Mouse (Mus musculus) heart, adult 11 months (tissue): ENCODE measurements around the gene Cops8.

Experiments
- DNase-seq: peaks from one replicate; pipeline ENCODE4 v3.0.0; 2022

Cops8 gene

DNA sequence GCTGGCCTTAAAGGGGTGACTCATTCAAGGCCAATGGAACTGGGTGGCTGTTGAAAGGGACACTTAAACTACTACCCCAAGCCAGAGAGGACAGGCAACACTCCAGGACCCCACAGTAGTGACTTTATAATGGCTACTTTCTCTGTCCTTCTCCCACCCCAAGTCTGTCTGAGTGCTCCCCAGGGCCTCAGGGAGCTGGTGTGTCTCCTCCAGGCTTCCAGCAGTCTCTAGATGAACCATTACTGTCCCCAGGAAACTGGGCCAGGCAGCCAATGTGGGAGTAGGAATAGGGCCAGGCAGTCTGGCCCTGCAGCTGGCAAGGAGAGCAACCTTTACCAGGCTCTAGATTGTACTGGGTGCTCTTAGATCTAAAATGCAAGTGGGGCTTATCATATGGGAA lies 49.0 kb downstream of the Cops8 start:
- DNase-seq: peak; percentile 94

DNA sequence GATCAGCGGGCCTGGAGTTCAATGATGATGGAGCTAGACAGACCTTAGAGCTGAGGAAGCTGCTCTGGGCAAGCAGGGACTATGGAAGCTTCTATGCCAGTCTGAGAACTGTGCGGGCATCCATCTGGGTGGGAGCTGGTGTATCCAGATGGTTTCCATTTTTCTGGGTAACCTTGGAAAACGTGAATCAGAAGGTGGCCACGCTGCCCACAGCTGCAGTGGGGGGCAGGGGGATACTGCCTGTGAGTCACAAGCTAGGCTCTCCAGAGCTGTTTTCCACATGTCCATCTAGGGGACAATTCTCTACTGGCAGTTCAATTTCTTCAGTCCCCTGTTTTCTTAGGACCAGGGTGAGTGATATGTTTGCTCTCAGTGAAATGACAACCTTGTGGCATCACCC lies 49.8 kb downstream of the Cops8 start:
- DNase-seq: peak; percentile 90

DNA sequence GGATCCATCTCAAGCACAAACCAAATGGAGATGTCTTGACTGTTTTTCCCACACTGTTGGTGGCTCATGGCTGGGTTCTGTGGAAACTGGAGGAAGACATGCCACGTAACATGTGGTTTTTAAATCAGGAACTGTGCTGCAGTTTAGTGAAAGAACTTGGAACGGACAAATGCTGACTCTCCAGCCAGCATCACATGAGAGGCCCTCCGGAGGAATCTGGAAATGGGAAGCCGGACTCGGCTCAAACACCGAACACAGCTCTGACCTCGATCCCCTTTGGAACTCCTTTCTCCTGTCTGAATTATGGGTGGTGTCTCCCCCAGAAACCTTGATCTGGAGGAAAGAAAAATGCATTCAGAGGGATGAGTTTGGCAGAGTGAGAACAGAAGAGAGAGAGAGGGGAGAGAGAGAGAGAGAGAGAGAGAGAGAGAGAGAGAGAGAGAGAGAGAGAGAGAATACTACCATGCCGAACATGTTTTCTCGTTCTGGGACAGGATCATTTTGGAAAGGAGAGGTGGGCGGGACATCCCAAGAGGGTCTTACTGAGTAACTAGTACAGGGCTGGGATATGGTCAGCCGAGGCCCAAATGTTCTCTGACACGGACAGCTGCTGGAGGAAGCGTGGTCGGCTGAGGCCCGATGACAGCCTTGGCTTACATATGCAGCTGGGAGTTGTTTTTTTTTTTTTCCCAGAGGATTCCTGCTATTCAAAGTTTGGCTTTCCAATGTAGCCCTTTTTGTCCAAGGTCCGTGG lies 53.9 kb downstream of the Cops8 start:
- DNase-seq: peak; percentile 98

DNA sequence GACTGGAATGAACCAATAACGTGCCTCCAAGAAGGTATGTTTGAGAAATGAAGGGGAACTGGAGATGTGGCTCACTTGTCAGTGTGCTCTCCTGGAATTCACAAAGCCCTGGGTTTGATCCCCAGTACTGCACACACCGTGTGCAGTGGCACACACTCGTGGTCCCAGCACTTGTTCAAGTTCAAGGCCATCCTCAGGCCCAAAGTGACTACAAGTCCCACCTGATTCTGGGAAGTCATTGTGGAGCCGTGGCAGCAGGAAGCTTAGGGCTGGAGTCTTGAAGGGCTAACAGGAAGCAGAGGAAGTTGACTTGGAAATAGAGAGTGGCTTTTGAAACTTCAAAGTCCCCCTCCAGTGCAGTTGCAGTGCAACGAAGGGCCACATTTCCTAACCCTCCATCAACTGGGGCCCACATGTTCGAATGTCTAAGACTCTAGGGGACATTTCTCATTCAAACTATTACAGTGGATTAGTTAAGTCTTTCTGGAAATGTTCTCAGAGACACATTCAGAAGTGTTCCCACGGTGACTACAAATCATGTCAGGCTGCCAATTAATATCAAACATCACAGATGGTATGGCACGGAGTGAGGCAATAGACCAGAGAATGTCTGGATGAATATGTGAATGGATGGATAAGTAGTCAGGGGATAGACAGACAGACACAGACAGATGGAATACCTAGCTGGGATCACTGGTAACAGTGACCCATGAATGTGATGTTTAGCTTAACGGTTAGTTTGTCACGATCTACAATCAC lies 54.7 kb downstream of the Cops8 start:
- DNase-seq: peak; percentile 92

DNA sequence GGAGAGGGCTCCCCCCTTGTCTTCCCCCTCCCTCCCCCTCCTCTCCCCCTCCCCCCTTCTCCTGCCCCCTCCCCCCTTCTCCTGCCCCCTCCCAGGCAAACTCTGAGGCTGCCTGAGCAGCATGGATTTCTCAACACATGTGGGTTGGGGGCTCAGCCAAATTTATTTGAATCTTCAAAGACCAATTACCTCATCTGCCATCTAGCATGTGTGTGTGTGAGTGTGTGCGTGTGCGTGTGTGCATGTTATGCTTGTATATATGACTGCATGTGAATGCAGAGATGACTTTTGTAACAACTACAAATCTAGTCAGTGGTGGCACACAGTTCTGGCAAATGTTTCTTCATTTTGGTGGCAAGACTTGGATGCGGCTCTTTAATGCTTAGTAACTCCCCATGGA lies 55.8 kb downstream of the Cops8 start:
- DNase-seq: no peak

DNA sequence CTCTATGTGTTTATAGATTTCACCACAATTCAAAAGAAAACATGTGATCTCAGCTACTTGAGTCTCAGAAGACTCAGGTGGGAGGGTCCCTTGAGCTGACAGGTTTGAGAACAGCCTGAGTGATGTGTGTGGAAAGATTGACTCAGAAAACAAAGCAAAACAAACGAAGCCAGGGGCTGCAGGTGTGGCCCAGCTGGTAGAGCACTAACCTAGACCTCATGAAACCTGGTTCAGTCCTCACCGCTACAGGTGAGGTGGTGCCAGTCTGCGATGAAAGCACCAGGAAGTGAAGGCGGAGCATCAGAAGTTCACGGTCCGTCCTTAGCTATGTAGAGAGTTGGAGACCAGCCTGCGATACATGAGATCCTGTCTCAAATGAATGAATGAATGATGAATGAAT lies 57.4 kb downstream of the Cops8 start:
- peak; percentile 87 for DNase-seq

DNA sequence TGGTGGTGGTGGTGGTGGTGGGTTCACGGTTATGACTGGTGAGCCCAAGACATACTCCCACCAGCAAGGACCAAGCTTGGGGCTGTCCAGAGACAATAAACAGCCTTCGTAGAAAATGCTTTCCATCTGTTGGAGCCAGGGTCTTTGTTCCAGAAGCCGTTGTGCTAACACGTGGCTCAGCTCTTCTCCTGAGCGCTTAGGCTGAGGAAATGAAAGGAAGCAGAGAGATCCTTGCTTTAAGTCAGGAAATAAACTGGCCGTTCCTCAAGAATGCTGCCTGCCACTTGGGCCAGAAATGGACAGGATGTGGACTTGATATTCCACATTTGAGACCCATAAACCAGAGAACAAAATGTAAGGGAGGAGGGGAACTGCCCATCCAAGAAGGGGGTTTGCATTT lies 59.7 kb downstream of the Cops8 start:
- peak; percentile 94 for DNase-seq
